Mouse (Mus musculus) C2C12 (cell line): ENCODE data around the gene Smarca4.

ENCODE experiments used
- CTCF ChIP-seq: IDR thresholded peaks from one replicate; pipeline ENCODE4 v1.5.1; 2011; ENCODE audit not compliant: control insufficient read depth, insufficient read depth, insufficient read length
- MAX ChIP-seq: IDR thresholded peaks from one replicate; pipeline ENCODE4 v1.6.1; 2011; ENCODE audit warnings: mild to moderate bottlenecking, control low read depth
- MYOD1 ChIP-seq: IDR thresholded peaks from one replicate; pipeline ENCODE4 v1.6.1; 2011; ENCODE audit warnings: low read depth; ENCODE audit not compliant: control insufficient read depth, insufficient read length
- MYOG ChIP-seq: IDR thresholded peaks from one replicate; pipeline ENCODE4 v1.6.1; 2011; ENCODE audit not compliant: control insufficient read depth, insufficient read length; ENCODE audit errors: extremely low read depth
- USF1 ChIP-seq: IDR thresholded peaks from one replicate; pipeline ENCODE4 v1.6.1; 2011; ENCODE audit warnings: low read depth, mild to moderate bottlenecking, control low read depth, moderate library complexity

DNA sequence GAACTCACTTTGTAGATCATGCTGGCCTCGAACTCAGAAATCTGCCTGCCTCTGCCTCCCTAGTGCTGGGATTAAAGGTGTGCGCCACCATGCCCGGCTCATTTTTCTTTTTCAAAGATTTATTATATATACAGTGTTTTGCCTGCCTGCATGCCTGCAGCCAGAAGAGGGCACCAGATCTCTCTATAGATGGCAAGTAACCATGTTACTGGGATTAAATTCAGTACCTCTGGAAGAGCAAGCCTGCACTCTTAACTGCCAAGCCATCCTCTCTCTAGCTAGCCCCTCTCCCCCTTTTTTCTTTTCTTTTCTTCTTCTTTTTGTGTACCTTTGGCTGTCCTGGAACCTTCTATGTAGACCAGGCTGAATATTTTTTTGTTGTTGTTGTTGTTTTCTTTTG lies 14.7 kb downstream of the Smarca4 start:
- TF ChIP-seq CTCF (no peak), MAX (no peak), MYOG (no peak), MYOD1 (no peak), USF1 (no peak)
